Mouse (Mus musculus) G1E (cell line): ENCODE measurements around the gene Ankrd54. TPM values are rescaled to one million over a fixed set of nuclear protein-coding genes. Genes with fewer than 3 reads are reported as not detected.

Experiments
- ATAC-seq: 2 replicates; pipeline ENCODE4 v1.8.0; 2016; ENCODE audit warnings: mild to moderate bottlenecking; ENCODE audit not compliant: insufficient number of reproducible peaks, poor library complexity, low FRiP score, severe bottlenecking; ENCODE audit errors: extremely low read depth
- DNase-seq: peaks from one replicate; pipeline ENCODE4 v3.0.0; 2012; ENCODE audit warnings: low spot score
- H3K27me3 ChIP-seq: 2 replicates; pipeline ENCODE4 v1.6.1; 2012; ENCODE audit warnings: mild to moderate bottlenecking, low read length, inconsistent platforms; ENCODE audit not compliant: insufficient read depth
- H3K36me3 ChIP-seq: replicated peaks from 2 replicates; pipeline ENCODE3; 2012; ENCODE audit warnings: mild to moderate bottlenecking, inconsistent platforms
- H3K4me1 ChIP-seq: 2 replicates; pipeline ENCODE4 v1.6.1; 2012; ENCODE audit warnings: low read depth, low read length, inconsistent platforms, mixed read lengths; ENCODE audit not compliant: insufficient read depth
- H3K4me3 ChIP-seq: 2 replicates; pipeline ENCODE4 v1.5.1; 2012; ENCODE audit warnings: low read depth, mild to moderate bottlenecking, inconsistent platforms, low read length, moderate library complexity, mixed read lengths
- H3K9me3 ChIP-seq: replicated peaks from 2 replicates; pipeline ENCODE4 v1.6.1; 2012; ENCODE audit warnings: inconsistent platforms
- CTCF ChIP-seq: IDR thresholded peaks from 2 replicates; pipeline ENCODE4 v1.5.1; 2012; ENCODE audit warnings: low read depth, low read length, inconsistent platforms, mixed read lengths
- GATA1 ChIP-seq: IDR thresholded peaks from 2 replicates; pipeline ENCODE4 v1.6.1; 2012; ENCODE audit warnings: borderline replicate concordance, low read length, inconsistent platforms, mixed read lengths
- GATA2 ChIP-seq: IDR thresholded peaks from 2 replicates; pipeline ENCODE4 v1.6.1; 2012; ENCODE audit warnings: low read depth, low read length, inconsistent platforms, borderline replicate concordance
- POLR2AphosphoS5 ChIP-seq: IDR thresholded peaks from 2 replicates; pipeline ENCODE4 v1.6.1; 2012; ENCODE audit warnings: low read depth, low read length, inconsistent platforms; ENCODE audit not compliant: insufficient replicate concordance
- TAL1 ChIP-seq: conservative IDR thresholded peaks from 2 replicates; pipeline ENCODE4 v1.6.1; 2012; ENCODE audit warnings: low read depth, low read length, inconsistent platforms, mixed read lengths
- polyA plus RNA-seq: library from polyadenylated mRNA; stranded (reverse); fragments of >175 nt; gene quantifications from 2 replicates; pipeline ENCODE4 v1.2.3, GENCODE M21; 2012
- total RNA-seq, 2 experiments: library from RNA; stranded (forward) in 1 of 2; stranded (reverse) in 1 of 2; fragments of 200-1000 nt in 1 of 2; fragments of >200 nt in 1 of 2; fragmentation: Nextera tagmentation in 1 of 2; gene quantifications; 2 replicates each; pipeline ENCODE4 v1.2.3; 2014 to 2017

The Ankrd54 gene
- total and polyA plus RNA-seq, 3 experiments = 15.7 to 51.9 (median 15.8) TPM

DNA sequence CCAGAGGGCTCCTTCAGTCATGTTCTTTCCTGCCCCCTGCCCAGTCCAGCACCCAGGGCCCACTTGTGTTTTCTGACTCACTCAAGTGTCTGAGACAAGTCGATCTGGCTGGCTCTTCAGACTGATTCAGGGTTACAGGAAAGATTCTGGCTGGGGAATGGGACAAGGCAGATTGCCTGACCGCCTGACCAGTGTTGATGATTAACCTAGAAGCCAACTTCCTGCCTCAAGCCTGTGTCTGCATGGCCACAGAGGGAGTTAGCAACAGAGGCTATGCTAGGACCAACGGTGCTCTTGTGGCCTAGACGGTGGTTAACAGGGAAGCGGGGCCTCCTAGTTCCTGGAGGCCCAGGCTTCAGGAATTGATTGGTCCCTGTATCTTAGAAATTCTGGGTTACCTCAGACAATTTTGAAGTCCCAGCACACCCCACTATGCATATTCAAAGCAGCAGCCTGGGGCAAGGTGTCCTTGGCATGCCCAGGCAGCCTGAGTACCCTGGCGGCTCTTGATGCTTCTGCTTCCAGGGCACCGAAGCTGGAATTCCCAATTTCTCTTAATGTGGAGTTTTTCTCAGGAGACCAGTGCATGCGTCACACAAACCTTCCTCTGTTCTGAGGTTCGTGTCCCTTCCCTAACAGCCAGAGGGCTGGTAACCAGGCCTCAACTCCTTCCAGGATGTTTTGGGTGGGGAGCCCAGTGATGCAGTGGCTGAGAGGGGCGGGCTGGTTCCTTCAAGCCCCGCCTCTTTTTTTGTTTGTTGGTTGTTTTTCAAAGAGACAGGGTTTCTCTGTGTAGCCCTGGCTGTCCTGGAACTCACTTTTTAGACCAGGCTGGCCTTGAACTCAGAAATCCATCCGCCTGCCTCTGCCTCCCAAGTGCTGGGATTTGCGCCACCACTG lies 11.0 kb downstream of the Ankrd54 start:
- Histone ChIP-seq H3K27me3 (peaks cover 23% of the 10 kb centered on the region), H3K36me3 (peaks cover 58% of the 10 kb centered on the region), H3K4me3 (no peak overlapping the region), H3K4me1 (peaks cover 18% of the 10 kb centered on the region), H3K9me3 (no peaks in the 10 kb centered on the region)
- TF ChIP-seq POLR2AphosphoS5 (no peak), CTCF (no peak), GATA2 (no peak), TAL1 (no peak), GATA1 (no peak)
- DNase-seq = no peak
- no peak for ATAC-seq

DNA sequence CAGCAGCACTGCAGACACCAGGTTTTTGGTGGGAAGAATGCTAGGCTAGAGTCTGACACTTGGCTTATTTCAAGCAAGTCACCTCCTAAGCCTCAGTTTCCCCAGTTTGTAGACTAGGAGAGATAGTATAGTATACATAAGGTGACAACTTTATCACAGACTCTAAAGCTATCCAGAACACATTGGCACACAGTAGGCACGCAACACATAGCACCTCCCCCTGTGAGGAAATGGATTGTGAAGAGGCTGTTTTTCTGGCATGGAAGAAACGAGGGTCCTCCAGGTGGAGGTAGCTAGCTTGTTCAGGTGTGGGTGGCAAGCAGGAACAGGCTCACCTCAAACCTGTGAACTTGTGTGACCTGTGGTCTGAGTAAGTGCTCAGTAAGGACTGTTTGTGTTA lies 11.7 kb downstream of the Ankrd54 start:
- DNase-seq = no peak
- no peak overlapping the region for H3K4me3 ChIP-seq
- peaks cover 50% of the 10 kb centered on the region for H3K36me3 ChIP-seq
- TF ChIP-seq POLR2AphosphoS5 = no peak
- TF ChIP-seq GATA1 = no peak
- TF ChIP-seq CTCF = no peak
- TF ChIP-seq TAL1 = no peak
- no peak for TF ChIP-seq GATA2
- no peak for ATAC-seq
- peaks cover 18% of the 10 kb centered on the region for H3K4me1 ChIP-seq
- H3K9me3 ChIP-seq = no peaks in the 10 kb centered on the region
- peaks cover 25% of the 10 kb centered on the region for H3K27me3 ChIP-seq

DNA sequence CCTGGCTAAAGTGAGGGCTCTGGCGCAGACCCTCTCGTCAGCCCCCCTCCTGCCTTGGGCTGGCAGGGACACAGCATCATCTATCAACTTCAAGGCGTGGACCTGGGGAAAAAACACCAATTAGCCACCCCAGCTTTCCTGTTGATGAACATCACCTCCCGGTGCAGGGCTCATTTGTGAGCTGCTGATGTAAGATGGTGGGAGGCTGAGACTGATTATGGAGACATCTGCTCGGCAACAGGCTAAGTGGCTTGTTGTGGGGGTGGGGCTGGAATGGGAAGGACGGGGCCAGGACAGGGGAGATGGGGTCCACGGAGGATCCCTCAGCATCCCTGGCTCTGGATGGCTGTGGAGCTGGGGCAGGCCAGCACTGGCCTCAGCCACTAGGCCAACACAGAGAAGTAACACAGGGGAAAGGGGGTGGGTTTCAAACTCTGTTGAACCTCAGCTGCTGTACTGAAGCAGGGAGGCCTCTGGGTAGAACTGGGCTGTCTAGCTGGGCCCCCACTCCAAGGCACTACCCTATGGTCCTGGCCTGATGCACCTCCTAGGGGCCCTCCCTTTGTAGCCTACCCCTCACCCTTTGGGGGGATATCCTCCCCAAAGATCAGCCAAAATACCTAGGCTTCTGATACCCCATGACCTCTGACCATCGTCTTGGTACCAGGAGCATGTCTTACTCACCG lies 12.4 kb downstream of the Ankrd54 start:
- no peaks in the 10 kb centered on the region for H3K9me3 ChIP-seq
- peaks cover 18% of the 10 kb centered on the region for H3K4me1 ChIP-seq
- ATAC-seq (no peak), DNase-seq (no peak)
- TF ChIP-seq TAL1 (no peak), CTCF (no peak), GATA1 (no peak), GATA2 (no peak), POLR2AphosphoS5 (no peak)
- H3K27me3 ChIP-seq = peaks cover 28% of the 10 kb centered on the region
- no peak overlapping the region for H3K4me3 ChIP-seq
- H3K36me3 ChIP-seq = peaks cover 44% of the 10 kb centered on the region

DNA sequence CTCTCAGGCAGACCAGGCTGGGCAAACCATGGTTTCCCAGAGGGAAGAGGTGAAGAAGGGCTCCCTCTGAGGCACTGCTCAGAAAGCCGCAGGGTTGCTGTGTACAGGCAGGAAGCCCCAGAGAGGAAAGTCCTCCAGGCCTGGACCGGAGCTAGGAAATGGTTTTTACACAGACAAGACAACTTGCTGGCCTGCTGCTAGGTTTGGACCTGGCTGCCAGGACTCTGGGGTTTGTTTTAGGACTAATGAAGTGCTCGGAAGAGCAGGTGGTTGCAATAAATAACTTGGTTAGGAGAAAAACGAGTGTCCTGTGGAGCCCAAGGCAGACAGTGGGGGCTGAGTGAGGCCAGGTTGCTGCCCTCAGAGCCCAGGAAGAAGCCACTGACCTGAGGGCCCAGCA lies 14.5 kb downstream of the Ankrd54 start:
- peaks cover 22% of the 10 kb centered on the region for H3K36me3 ChIP-seq
- no peak overlapping the region for H3K4me3 ChIP-seq
- peaks cover 1% of the 10 kb centered on the region for H3K9me3 ChIP-seq
- ATAC-seq (no peak), DNase-seq (no peak)
- TF ChIP-seq POLR2AphosphoS5 = no peak
- TF ChIP-seq GATA2 = no peak
- no peak for TF ChIP-seq CTCF
- no peak for TF ChIP-seq GATA1
- TF ChIP-seq TAL1 = no peak
- peaks cover 37% of the 10 kb centered on the region for H3K27me3 ChIP-seq
- H3K4me1 ChIP-seq = peaks cover 18% of the 10 kb centered on the region

DNA sequence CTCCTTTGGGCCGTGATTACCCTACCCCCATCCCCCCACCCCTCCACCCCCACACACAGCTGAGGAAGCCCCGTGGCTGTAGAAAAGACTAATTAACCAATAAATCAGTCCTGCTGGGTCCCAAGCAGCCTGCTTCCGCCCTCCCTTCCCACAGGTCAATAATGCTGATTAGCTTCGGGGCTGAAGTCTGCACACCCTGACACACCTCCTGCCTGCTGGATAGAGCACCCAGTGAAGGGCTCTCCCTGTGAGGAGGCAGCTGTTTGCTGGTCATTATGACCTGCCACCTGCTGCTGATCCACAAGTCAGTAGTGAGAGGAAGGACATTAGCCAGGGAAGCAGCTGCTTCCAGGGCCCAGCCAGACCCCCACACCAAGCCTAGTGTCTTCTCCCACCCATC lies 17.9 kb downstream of the Ankrd54 start:
- Histone ChIP-seq H3K4me3 (no peak overlapping the region), H3K9me3 (peaks cover 8% of the 10 kb centered on the region), H3K36me3 (no peaks in the 10 kb centered on the region), H3K27me3 (peaks cover 51% of the 10 kb centered on the region), H3K4me1 (peaks cover 6% of the 10 kb centered on the region; the same call in 1 of the 2 replicates)
- TF ChIP-seq CTCF = no peak
- no peak for TF ChIP-seq TAL1
- TF ChIP-seq POLR2AphosphoS5 = no peak
- no peak for TF ChIP-seq GATA1
- TF ChIP-seq GATA2 = no peak
- DNase-seq (no peak), ATAC-seq (no peak)

DNA sequence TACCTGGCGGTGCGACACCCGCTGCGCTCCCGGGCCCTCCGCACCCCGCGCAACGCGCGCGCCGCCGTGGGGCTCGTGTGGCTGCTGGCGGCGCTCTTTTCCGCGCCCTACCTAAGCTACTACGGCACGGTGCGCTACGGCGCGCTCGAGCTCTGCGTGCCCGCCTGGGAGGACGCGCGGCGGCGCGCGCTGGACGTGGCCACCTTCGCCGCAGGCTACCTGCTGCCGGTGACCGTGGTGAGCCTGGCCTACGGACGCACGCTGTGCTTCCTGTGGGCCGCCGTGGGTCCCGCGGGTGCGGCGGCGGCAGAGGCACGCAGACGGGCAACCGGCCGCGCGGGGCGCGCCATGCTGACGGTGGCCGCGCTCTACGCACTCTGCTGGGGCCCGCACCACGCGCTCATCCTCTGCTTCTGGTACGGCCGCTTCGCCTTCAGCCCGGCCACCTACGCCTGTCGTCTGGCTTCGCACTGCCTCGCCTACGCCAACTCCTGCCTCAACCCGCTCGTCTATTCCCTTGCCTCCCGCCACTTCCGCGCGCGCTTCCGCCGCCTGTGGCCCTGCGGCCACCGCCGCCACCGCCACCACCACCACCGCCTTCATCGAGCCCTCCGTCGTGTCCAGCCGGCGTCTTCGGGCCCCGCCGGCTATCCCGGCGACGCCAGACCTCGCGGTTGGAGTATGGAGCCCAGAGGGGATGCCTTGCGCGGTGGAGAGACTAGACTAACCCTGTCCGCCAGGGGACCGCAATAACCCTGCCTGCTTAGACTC lies 19.8 kb downstream of the Ankrd54 start:
- DNase-seq (no peak), ATAC-seq (no peak)
- Histone ChIP-seq H3K27me3 (peaks cover 50% of the 10 kb centered on the region), H3K4me1 (peaks cover 15% of the 10 kb centered on the region), H3K9me3 (peaks cover 8% of the 10 kb centered on the region), H3K36me3 (no peaks in the 10 kb centered on the region), H3K4me3 (no peak overlapping the region)
- TF ChIP-seq GATA1 = no peak
- TF ChIP-seq TAL1 = no peak
- no peak for TF ChIP-seq GATA2
